Mouse (Mus musculus) neutrophil, adult 5-6 weeks (primary cell): Measurements from ENCODE around the gene Prp2. TPM values are rescaled to one million over a fixed set of nuclear protein-coding genes. Genes with fewer than 3 reads are reported as not detected.
"Not testable (repeated sequence)": the region's sequence is repeated elsewhere in the genome, so short reads cannot be mapped to it uniquely, and the experiment has no call there.

Experiments used
- ATAC-seq: fragments of 151-379, 151-347 bp; 2 replicates; pipeline ENCODE4 v1.8.0; 2017; ENCODE audit warnings: mild to moderate bottlenecking, moderate TSS enrichment; ENCODE audit not compliant: insufficient number of reproducible peaks, poor library complexity, low FRiP score, severe bottlenecking; ENCODE audit errors: extremely low read depth
- total RNA-seq: library from RNA; stranded (forward); fragments of 200-1000 nt; gene quantifications from 2 replicates; pipeline ENCODE4 v1.2.3, GENCODE M21; 2017

Prp2 gene
- total RNA-seq: not detected in 2 replicates

- not testable (repeated sequence) for ATAC-seq
Observed at GRCm38 (mm10) chr6:132595613-132596012, at the start of gene Prp2. Prp2 (plus strand) TSS chr6:132595913.

GRCm38 (mm10) chr6:132569509-132569908 lies 26.2 kb upstream of the Prp2 start, which contains the start of gene Prh1:
Prh1 (plus strand) TSS chr6:132569809.
- ATAC-seq: not testable (repeated sequence)

- ATAC-seq: no peak
Observed at GRCm38 (mm10) chr6:132649399-132649798, 53.7 kb downstream of the Prp2 start.

Other genes starting within 250 kb of the Prp2 start
- not detected in 2 replicates for gene Gm8882, start 231.8 kb upstream of the Prp2 start, total RNA-seq
- not detected in 2 replicates for gene Prh1, start 26.1 kb upstream of the Prp2 start, total RNA-seq
- not detected in 2 replicates for gene A630073D07Rik, start 55.6 kb downstream of the Prp2 start, total RNA-seq
- not detected in 2 replicates for gene Tas2r120, start 61.0 kb downstream of the Prp2 start, total RNA-seq
- gene Tas2r121, start 105.1 kb downstream of the Prp2 start, total RNA-seq: not detected in 2 replicates
- not detected in 2 replicates for gene Tas2r122, start 116.0 kb downstream of the Prp2 start, total RNA-seq
- not detected in 2 replicates for gene Tas2r115, start 142.1 kb downstream of the Prp2 start, total RNA-seq
- not detected in 2 replicates for gene Tas2r124, start 158.8 kb downstream of the Prp2 start, total RNA-seq
- gene Tas2r102, start 166.2 kb downstream of the Prp2 start, total RNA-seq: not detected in 2 replicates
- not detected in 2 replicates for gene Tas2r136, start 182.2 kb downstream of the Prp2 start, total RNA-seq
- not detected in 2 replicates for gene Tas2r117, start 206.9 kb downstream of the Prp2 start, total RNA-seq